Mouse (Mus musculus) midbrain, embryonic 11.5 days (tissue): Measurements from ENCODE around the gene Dscaml1. TPM values are rescaled to one million over a fixed set of nuclear protein-coding genes. Genes with fewer than 3 reads are reported as not detected.
A peak's percentile ranks its signal among the peaks of the same experiment; 100 is the strongest.

Source experiments
- ATAC-seq: fragments of 200-750 bp; cut with Nextera tagmentation; 2 replicates; pipeline ENCODE4 v1.8.0; 2017; ENCODE audit warnings: moderate TSS enrichment, moderate library complexity; ENCODE audit not compliant: low FRiP score
- DNase-seq: peaks from one replicate; pipeline ENCODE4 v3.0.0; 2015; ENCODE audit warnings: low spot score; ENCODE audit errors: missing footprints
- H3K27ac ChIP-seq: fragments of 300-500 bp; sonication (generic); 2 replicates; pipeline ENCODE4 v1.5.1; 2014; ENCODE audit warnings: low read depth, low read length
- H3K27me3 ChIP-seq: fragments of 300-500 bp; sonication (generic); 2 replicates; pipeline ENCODE4 v1.6.1; 2014; ENCODE audit warnings: mild to moderate bottlenecking, low read length, moderate library complexity, mixed read lengths; ENCODE audit not compliant: control insufficient read depth, insufficient read depth
- H3K36me3 ChIP-seq: fragments of 300-500 bp; sonication (generic); 2 replicates; pipeline ENCODE4 v1.6.1; 2014; ENCODE audit warnings: mild to moderate bottlenecking, low read length, moderate library complexity, mixed read lengths; ENCODE audit not compliant: control insufficient read depth, insufficient read depth
- H3K4me1 ChIP-seq: fragments of 300-500 bp; sonication (generic); 2 replicates; pipeline ENCODE4 v1.6.1; 2014; ENCODE audit warnings: low read length; ENCODE audit not compliant: control insufficient read depth, insufficient read depth
- H3K4me2 ChIP-seq: fragments of 300-500 bp; sonication (generic); 2 replicates; pipeline ENCODE4 v1.6.1; 2014; ENCODE audit warnings: mild to moderate bottlenecking, moderate library complexity
- H3K4me3 ChIP-seq: fragments of 300-500 bp; sonication (generic); 2 replicates; pipeline ENCODE4 v1.5.1; 2014; ENCODE audit warnings: low read depth, low read length
- H3K9ac ChIP-seq: fragments of 300-500 bp; sonication (generic); 2 replicates; pipeline ENCODE4 v1.6.1; 2014; ENCODE audit warnings: low read length
- H3K9me3 ChIP-seq: fragments of 300-500 bp; sonication (generic); 2 replicates; pipeline ENCODE4 v1.6.1; 2016; ENCODE audit warnings: low read length; ENCODE audit not compliant: control insufficient read depth
- WGBS: fragments of 180-500 bp; shearing (Covaris S2); extraction: QIAGEN DNeasy Blood & Tissue Kit; methylation state at CpG from one replicate; pipeline ENCODE4 v1.1.7; 2014; 5-methylcytosine and 5-hydroxymethylcytosine counted together
- polyA plus RNA-seq: library from polyadenylated mRNA; unstranded; fragments of >200 nt; fragmentation: Nextera tagmentation; extraction: Ambion mirVana; gene quantifications from 2 replicates; pipeline ENCODE4 v1.2.1, GENCODE M21; 2014

Gene Dscaml1
- polyA plus RNA-seq, 1 experiment from 2014 or later, result 0.74 TPM

- Histone ChIP-seq H3K27me3 (no peaks in the 10 kb centered on the region), H3K9ac (no peak overlapping the region), H3K4me1 (peaks cover 3% of the 10 kb centered on the region; the same call in 1 of the 2 replicates), H3K36me3 (no peaks in the 10 kb centered on the region), H3K4me3 (no peak overlapping the region), H3K4me2 (no peak overlapping the region), H3K9me3 (no peaks in the 10 kb centered on the region), H3K27ac (no peak overlapping the region)
- WGBS, result 40% methylated on average over 13 of the region's 13 CpGs
- ATAC-seq (no peak), DNase-seq (no peak)
These were observed 181.9 kb downstream of the Dscaml1 start for GRCm38 (mm10) chr9:45608097-45609031.

- Histone ChIP-seq H3K27ac (no peak overlapping the region), H3K9me3 (no peaks in the 10 kb centered on the region), H3K4me1 (peaks cover 3% of the 10 kb centered on the region; the same call in 1 of the 2 replicates), H3K4me2 (no peak overlapping the region), H3K4me3 (no peak overlapping the region), H3K9ac (no peak overlapping the region), H3K36me3 (no peaks in the 10 kb centered on the region), H3K27me3 (no peaks in the 10 kb centered on the region)
- no peak for ATAC-seq
- DNase-seq, result no peak
- WGBS, result 79% methylated on average over 11 of the region's 11 CpGs
These were observed 184.1 kb downstream of the Dscaml1 start for GRCm38 (mm10) chr9:45610336-45611060.

GRCm38 (mm10) chr9:45614616-45615015 is 188.2 kb downstream of the Dscaml1 start:
- no peak overlapping the region for H3K4me2 ChIP-seq
- DNase-seq (no peak), ATAC-seq (no peak)
- WGBS, result 91% methylated on average over 1 of the region's 1 CpGs
- no peaks in the 10 kb centered on the region for H3K36me3 ChIP-seq
- H3K27ac ChIP-seq, result no peak overlapping the region
- no peaks in the 10 kb centered on the region for H3K27me3 ChIP-seq
- H3K9me3 ChIP-seq, result no peaks in the 10 kb centered on the region
- H3K9ac ChIP-seq, result no peak overlapping the region
- no peak overlapping the region for H3K4me3 ChIP-seq
- H3K4me1 ChIP-seq, result no peaks in the 10 kb centered on the region

GRCm38 (mm10) chr9:45617889-45618288 is 191.5 kb downstream of the Dscaml1 start:
- Histone ChIP-seq H3K9ac (no peak overlapping the region), H3K27ac (no peak overlapping the region), H3K4me1 (peaks cover 2% of the 10 kb centered on the region; the same call in 1 of the 2 replicates), H3K27me3 (no peaks in the 10 kb centered on the region), H3K36me3 (no peaks in the 10 kb centered on the region), H3K4me3 (no peak overlapping the region), H3K4me2 (no peak overlapping the region), H3K9me3 (no peaks in the 10 kb centered on the region)
- DNase-seq (no peak), ATAC-seq (no peak)
- WGBS, result 96% methylated on average over 10 of the region's 10 CpGs

GRCm38 (mm10) chr9:45618443-45618842 is 192.0 kb downstream of the Dscaml1 start:
- DNase-seq (no peak), ATAC-seq (no peak)
- no peak overlapping the region for H3K27ac ChIP-seq
- H3K36me3 ChIP-seq, result no peaks in the 10 kb centered on the region
- H3K9me3 ChIP-seq, result no peaks in the 10 kb centered on the region
- no peak overlapping the region for H3K4me2 ChIP-seq
- H3K27me3 ChIP-seq, result no peaks in the 10 kb centered on the region
- no peak overlapping the region for H3K9ac ChIP-seq
- no peak overlapping the region for H3K4me3 ChIP-seq
- peaks cover 2% of the 10 kb centered on the region; the same call in 1 of the 2 replicates for H3K4me1 ChIP-seq
- 93% methylated on average over 7 of the region's 7 CpGs for WGBS

GRCm38 (mm10) chr9:45620049-45620448 is 193.6 kb downstream of the Dscaml1 start:
- 64% methylated on average over 9 of the region's 9 CpGs for WGBS

GRCm38 (mm10) chr9:45620920-45621319 is 194.5 kb downstream of the Dscaml1 start:
- 94% methylated on average over 4 of the region's 4 CpGs for WGBS
- Histone ChIP-seq H3K4me2 (no peak overlapping the region), H3K4me1 (peaks cover 3% of the 10 kb centered on the region; the same call in 1 of the 2 replicates), H3K9ac (no peak overlapping the region), H3K9me3 (no peaks in the 10 kb centered on the region), H3K36me3 (no peaks in the 10 kb centered on the region), H3K27me3 (no peaks in the 10 kb centered on the region), H3K27ac (no peak overlapping the region), H3K4me3 (no peak overlapping the region)
- ATAC-seq (no peak), DNase-seq (no peak)

More at GRCm38 (mm10) chr9:45620049-45620448, 193.6 kb downstream of the Dscaml1 start:
- H3K4me1 ChIP-seq, result peaks cover 2% of the 10 kb centered on the region; the same call in 1 of the 2 replicates
- no peak for DNase-seq
- no peaks in the 10 kb centered on the region for H3K36me3 ChIP-seq
- H3K4me3 ChIP-seq, result no peak overlapping the region
- ATAC-seq, result peak; percentile 22; the same call in 1 of the 2 replicates
- H3K9ac ChIP-seq, result no peak overlapping the region
- H3K27ac ChIP-seq, result no peak overlapping the region
- H3K9me3 ChIP-seq, result no peaks in the 10 kb centered on the region
- no peak overlapping the region for H3K4me2 ChIP-seq
- no peaks in the 10 kb centered on the region for H3K27me3 ChIP-seq

GRCm38 (mm10) chr9:45625889-45626446 is 199.5 kb downstream of the Dscaml1 start:
- no peak overlapping the region for H3K4me3 ChIP-seq
- H3K36me3 ChIP-seq, result no peaks in the 10 kb centered on the region
- 50% methylated on average over 6 of the region's 6 CpGs for WGBS
- no peaks in the 10 kb centered on the region for H3K9me3 ChIP-seq
- H3K9ac ChIP-seq, result no peak overlapping the region
- no peak for DNase-seq
- H3K27ac ChIP-seq, result 0 out of 2 replicates have a peak overlapping the region, but pooled peaks have one; percentile 7
- ATAC-seq, result peak; percentile 75; the same call in 1 of the 2 replicates
- H3K27me3 ChIP-seq, result no peaks in the 10 kb centered on the region
- no peak overlapping the region for H3K4me2 ChIP-seq
- H3K4me1 ChIP-seq, result peaks cover 5% of the 10 kb centered on the region
